Mouse (Mus musculus) liver, postnatal 0 days (tissue): ENCODE measurements around the gene Trim30d.
"Not testable (repeated sequence)": the region's sequence is repeated elsewhere in the genome, so short reads cannot be mapped to it uniquely, and the experiment has no call there.

Experiments used
- CTCF ChIP-seq: sonication (generic); IDR thresholded peaks from 2 replicates; pipeline ENCODE4 v1.5.1; 2016; ENCODE audit warnings: antibody characterized with exemption, low read depth
- EP300 ChIP-seq: IDR thresholded peaks from 2 replicates; pipeline ENCODE4 v1.6.1; 2016; ENCODE audit warnings: antibody characterized with exemption, low read depth, mild to moderate bottlenecking

GRCm38 (mm10) chr7:104507421-104508065 is at the start of gene Trim30d:
- TF ChIP-seq EP300 = not testable (repeated sequence)
- TF ChIP-seq CTCF = peak; percentile 58
